Mouse (Mus musculus) G1E (cell line): ENCODE measurements at regions not wholly inside any gene's neighbourhood (a gene's known extent, or its start where the extent isn't known, plus 50 kb on each side); places are given as distances from the start of the nearest gene placed in this dataset.

Experiments used
- CTCF ChIP-seq: IDR thresholded peaks from 2 replicates; pipeline ENCODE4 v1.5.1; 2012; ENCODE audit warnings: low read depth, low read length, inconsistent platforms, mixed read lengths
- GATA1 ChIP-seq: IDR thresholded peaks from 2 replicates; pipeline ENCODE4 v1.6.1; 2012; ENCODE audit warnings: borderline replicate concordance, low read length, inconsistent platforms, mixed read lengths
- GATA2 ChIP-seq: IDR thresholded peaks from 2 replicates; pipeline ENCODE4 v1.6.1; 2012; ENCODE audit warnings: low read depth, low read length, inconsistent platforms, borderline replicate concordance
- POLR2AphosphoS5 ChIP-seq: IDR thresholded peaks from 2 replicates; pipeline ENCODE4 v1.6.1; 2012; ENCODE audit warnings: low read depth, low read length, inconsistent platforms; ENCODE audit not compliant: insufficient replicate concordance
- TAL1 ChIP-seq: conservative IDR thresholded peaks from 2 replicates; pipeline ENCODE4 v1.6.1; 2012; ENCODE audit warnings: low read depth, low read length, inconsistent platforms, mixed read lengths

DNA sequence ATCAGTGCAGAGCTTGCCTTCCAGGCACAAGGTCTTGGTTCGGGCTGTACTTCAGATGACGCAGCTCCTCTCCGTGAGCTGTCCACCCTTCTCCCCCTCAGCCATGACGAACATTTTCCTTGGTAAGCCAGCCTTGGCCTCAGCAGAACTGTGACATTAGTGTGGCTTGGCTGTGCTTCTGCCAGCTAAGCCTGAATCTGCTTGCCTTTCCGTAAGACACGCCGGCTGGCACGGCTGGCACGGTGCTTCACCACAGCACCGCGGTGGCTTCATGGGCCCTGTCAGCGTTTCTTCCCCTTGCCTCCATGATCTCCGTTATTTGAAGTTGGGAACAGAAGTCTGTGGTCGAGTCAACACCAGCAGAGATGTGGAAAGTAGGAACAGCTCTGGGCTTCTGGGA lies 87.0 kb downstream of the Tmx1 start:
- TF ChIP-seq CTCF (no peak), GATA1 (no peak), TAL1 (no peak), GATA2 (no peak), POLR2AphosphoS5 (no peak)
